Mouse (Mus musculus): ENCODE data around the gene Idh3g.
"Not testable (repeated sequence)": the region's sequence is repeated elsewhere in the genome, so short reads cannot be mapped to it uniquely, and the experiment has no call there.

Idh3g gene

DNA sequence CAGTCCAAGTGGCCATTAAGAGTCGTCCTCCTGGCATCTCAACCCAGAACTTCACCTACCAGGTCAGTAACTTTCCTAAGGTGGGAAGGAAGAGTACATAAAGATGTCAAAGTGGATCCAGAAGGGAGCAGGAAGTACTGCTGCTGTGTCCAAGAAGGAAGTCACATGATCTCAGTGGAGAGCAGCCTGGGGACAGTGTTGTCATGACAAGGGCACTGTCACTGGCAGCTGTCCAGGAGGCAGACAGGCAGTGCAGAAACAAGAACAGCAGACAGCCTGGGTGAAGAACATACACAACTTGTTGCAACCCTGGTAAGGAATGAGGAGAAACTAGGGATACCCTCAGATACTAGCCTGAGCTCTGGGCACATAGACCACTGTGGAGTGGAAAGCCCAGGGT is 21.4 kb downstream of the Idh3g start:
- in situ Hi-C loops (cut with MboI; ENCODE audit: low pct_unique_long_range_greater_than_20kb in 1 of 2, low sequenced_read_pairs in 2 of 2, unreplicated experiment in 1 of 2), result no loop called here

DNA sequence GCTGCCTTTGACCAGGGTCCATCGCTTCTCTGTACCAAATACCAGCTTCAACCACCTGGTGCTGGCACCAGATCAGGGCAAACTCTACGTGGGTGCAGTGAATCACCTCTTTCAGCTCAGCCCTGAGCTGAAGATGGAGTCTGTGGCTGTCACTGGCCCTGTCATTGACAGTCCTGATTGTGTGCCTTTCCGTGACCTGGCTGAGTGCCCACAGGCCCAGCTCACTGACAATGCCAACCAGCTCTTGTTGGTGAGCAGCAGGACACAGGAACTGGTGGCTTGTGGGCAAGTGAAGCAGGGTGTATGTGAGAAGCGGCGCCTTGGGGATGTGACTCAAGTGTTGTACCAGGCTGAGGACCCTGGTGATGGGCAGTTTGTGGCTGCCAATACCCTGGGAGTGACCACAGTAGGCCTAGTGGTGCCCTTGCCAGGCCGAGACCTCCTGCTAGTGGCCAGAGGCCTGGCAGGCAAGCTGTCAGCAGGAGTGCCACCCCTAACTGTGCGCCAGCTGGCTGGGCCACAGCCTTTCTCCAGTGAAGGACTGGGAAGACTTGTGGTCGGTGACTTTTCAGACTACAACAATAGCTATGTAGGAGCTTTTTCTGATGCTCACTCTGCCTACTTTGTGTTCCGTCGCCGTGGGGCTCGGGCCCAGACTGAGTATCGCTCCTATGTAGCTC is 27.9 kb downstream of the Idh3g start:
- in situ Hi-C loops (cut with MboI; ENCODE audit: low pct_unique_long_range_greater_than_20kb in 1 of 2, low sequenced_read_pairs in 2 of 2, unreplicated experiment in 1 of 2), result no loop called here

GRCm38 (mm10) chrX:73756334-73757140 is 30.2 kb downstream of the Idh3g start, which contains the start of gene Plxnb3:
TSS of gene Plxnb3 (plus strand) at chrX:73757090.
- in situ Hi-C loops (cut with MboI; ENCODE audit: low pct_unique_long_range_greater_than_20kb in 1 of 2, low sequenced_read_pairs in 2 of 2, unreplicated experiment in 1 of 2), result no loop called here

GRCm38 (mm10) chrX:73748977-73749376 is 37.7 kb downstream of the Idh3g start:
- in situ Hi-C loops (cut with MboI; ENCODE audit: low pct_unique_long_range_greater_than_20kb in 1 of 2, low sequenced_read_pairs in 2 of 2, unreplicated experiment in 1 of 2), result no loop called here

- in situ Hi-C loops (cut with MboI; ENCODE audit: low pct_unique_long_range_greater_than_20kb in 1 of 2, low sequenced_read_pairs in 2 of 2, unreplicated experiment in 1 of 2), result no loop called here
These were observed 41.8 kb downstream of the Idh3g start for GRCm38 (mm10) chrX:73744774-73745481.

- in situ Hi-C loops (cut with MboI; ENCODE audit: low pct_unique_long_range_greater_than_20kb in 1 of 2, low sequenced_read_pairs in 2 of 2, unreplicated experiment in 1 of 2), result not testable (repeated sequence)
These were observed 46.9 kb downstream of the Idh3g start for GRCm38 (mm10) chrX:73739841-73740240.

- in situ Hi-C loops (cut with MboI; ENCODE audit: low pct_unique_long_range_greater_than_20kb in 1 of 2, low sequenced_read_pairs in 2 of 2, unreplicated experiment in 1 of 2), result no loop called here
These were observed 47.5 kb downstream of the Idh3g start for GRCm38 (mm10) chrX:73739151-73739550.

- in situ Hi-C loops (cut with MboI; ENCODE audit: low pct_unique_long_range_greater_than_20kb in 1 of 2, low sequenced_read_pairs in 2 of 2, unreplicated experiment in 1 of 2), result no loop called here
These were observed 48.5 kb downstream of the Idh3g start for GRCm38 (mm10) chrX:73738155-73738554.

- in situ Hi-C loops (cut with MboI; ENCODE audit: low pct_unique_long_range_greater_than_20kb in 1 of 2, low sequenced_read_pairs in 2 of 2, unreplicated experiment in 1 of 2), result no loop called here
These were observed 55.8 kb downstream of the Idh3g start for GRCm38 (mm10) chrX:73730908-73731307.
